Mouse (Mus musculus) CD4-positive, CD25-positive, alpha-beta regulatory T cell (primary cell): ENCODE results near the gene Gm20823. TPM values are rescaled to one million over a fixed set of nuclear protein-coding genes. Genes with fewer than 3 reads are reported as not detected.

Source experiments
- polyA plus RNA-seq: library from polyadenylated mRNA; unstranded; fragments of 100-300 nt; shearing (Covaris generic); gene quantifications from one replicate; pipeline ENCODE4 v1.2.1, GENCODE M21; 2017

Gm20823 gene
- not detected for polyA plus RNA-seq

DNA sequence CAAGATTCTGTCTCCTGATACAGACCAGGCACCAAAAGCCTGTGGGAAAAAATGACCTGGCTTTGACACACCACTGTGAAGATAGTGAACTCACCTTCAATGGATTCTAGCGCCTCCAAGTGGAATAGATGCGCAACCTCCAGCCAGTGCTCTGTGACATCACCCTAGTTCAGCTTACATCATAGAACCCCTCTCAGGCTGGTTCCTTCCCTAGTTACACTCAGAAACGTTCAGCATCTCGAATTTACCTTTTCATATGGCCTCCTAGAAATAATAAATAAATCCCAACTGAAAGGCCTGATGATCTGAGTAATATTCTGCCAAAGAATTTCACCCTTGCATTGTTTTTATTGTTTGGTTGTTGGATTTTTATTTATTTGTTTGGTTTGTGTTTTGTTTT lies at the start of gene Gm20823:
Gene Gm20823 (minus strand): TSS at position 101 of the 400 bp plus-strand sequence.

